Mouse (Mus musculus) intestine, embryonic 16.5 days (tissue): ENCODE data around the gene Dock10. TPM values are rescaled to one million over a fixed set of nuclear protein-coding genes. Genes with fewer than 3 reads are reported as not detected.

Experiments used
- ATAC-seq: fragments of 200-750 bp; cut with Nextera tagmentation; 2 replicates; pipeline ENCODE4 v1.8.0; 2017; ENCODE audit warnings: moderate TSS enrichment, moderate library complexity
- H3K27ac ChIP-seq: fragments of 300-500 bp; sonication (generic); 2 replicates; pipeline ENCODE4 v1.5.1; 2014; ENCODE audit warnings: mild to moderate bottlenecking, low read length
- H3K27me3 ChIP-seq: fragments of 300-500 bp; sonication (generic); replicated peaks from 2 replicates; pipeline ENCODE4 v1.6.1; 2014; ENCODE audit warnings: low read length, control low read depth, mixed read lengths; ENCODE audit not compliant: control insufficient read depth, insufficient read depth
- H3K36me3 ChIP-seq: fragments of 300-500 bp; sonication (generic); 2 replicates; pipeline ENCODE4 v1.6.1; 2014; ENCODE audit warnings: low read length, control low read depth; ENCODE audit not compliant: control insufficient read depth, insufficient read depth
- H3K4me1 ChIP-seq: fragments of 300-500 bp; sonication (generic); 2 replicates; pipeline ENCODE4 v1.6.1; 2014; ENCODE audit warnings: low read length, control low read depth, mixed read lengths; ENCODE audit not compliant: control insufficient read depth, insufficient read depth
- H3K4me2 ChIP-seq: fragments of 300-500 bp; sonication (generic); 2 replicates; pipeline ENCODE4 v1.6.1; 2014; ENCODE audit warnings: low read depth, low read length, control low read depth
- H3K4me3 ChIP-seq: fragments of 300-500 bp; sonication (generic); 2 replicates; pipeline ENCODE4 v1.5.1; 2014; ENCODE audit warnings: mild to moderate bottlenecking, low read length
- H3K9ac ChIP-seq: fragments of 300-500 bp; sonication (generic); 2 replicates; pipeline ENCODE4 v1.6.1; 2014; ENCODE audit warnings: low read depth, low read length
- H3K9me3 ChIP-seq: fragments of 300-500 bp; sonication (generic); 2 replicates; pipeline ENCODE4 v1.6.1; 2016; ENCODE audit warnings: low read length, control low read depth; ENCODE audit not compliant: control insufficient read depth
- WGBS: fragments of 180-500 bp; shearing (Covaris S2); extraction: QIAGEN DNeasy Blood & Tissue Kit; methylation state at CpG from one replicate; pipeline ENCODE4 v1.1.7; 2014; 5-methylcytosine and 5-hydroxymethylcytosine counted together
- polyA plus RNA-seq: library from polyadenylated mRNA; unstranded; fragments of >200 nt; fragmentation: Nextera tagmentation; extraction: Ambion mirVana; gene quantifications from 2 replicates; pipeline ENCODE4 v1.2.1, GENCODE M21; 2015

Dock10 gene
- polyA plus RNA-seq, 1 experiment from 2014 or later, result 3.7 TPM

GRCm38 (mm10) chr1:80613395-80614011 lies 144.8 kb downstream of the Dock10 start:
- H3K36me3 ChIP-seq, result no peaks in the 10 kb centered on the region
- no peaks in the 10 kb centered on the region for H3K27me3 ChIP-seq
- no peaks in the 10 kb centered on the region for H3K4me1 ChIP-seq
- no peak for ATAC-seq
- H3K9ac ChIP-seq, result no peak overlapping the region
- no peak overlapping the region for H3K4me2 ChIP-seq
- no peak overlapping the region for H3K27ac ChIP-seq
- H3K9me3 ChIP-seq, result no peaks in the 10 kb centered on the region
- H3K4me3 ChIP-seq, result no peak overlapping the region
- 73% methylated on average over 4 of the region's 4 CpGs for WGBS

DNA sequence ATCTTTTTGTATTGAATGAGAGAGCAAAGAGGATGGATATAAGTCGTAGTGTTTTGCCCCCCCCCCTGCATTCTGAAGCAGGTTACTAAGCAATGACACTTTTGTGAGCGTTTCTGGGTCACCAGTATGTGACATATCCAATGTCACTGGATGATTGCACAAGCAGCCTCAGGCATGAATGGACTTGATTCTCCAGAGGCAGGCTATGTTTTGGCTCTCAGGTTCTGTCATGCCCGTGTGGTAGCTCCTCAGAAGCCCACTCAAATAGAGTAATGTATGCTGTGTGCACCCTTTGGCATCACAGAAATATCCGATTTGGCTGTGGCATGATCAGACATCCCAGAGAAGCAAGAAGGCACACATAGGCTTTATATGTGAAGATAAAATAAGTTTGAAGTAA lies 150.8 kb downstream of the Dock10 start:
- no peaks in the 10 kb centered on the region for H3K4me1 ChIP-seq
- H3K9me3 ChIP-seq, result no peaks in the 10 kb centered on the region
- no peak overlapping the region for H3K27ac ChIP-seq
- H3K36me3 ChIP-seq, result no peaks in the 10 kb centered on the region
- H3K4me3 ChIP-seq, result no peak overlapping the region
- H3K27me3 ChIP-seq, result no peaks in the 10 kb centered on the region
- no peak overlapping the region for H3K9ac ChIP-seq
- 78% methylated on average over 4 of the region's 4 CpGs for WGBS
- H3K4me2 ChIP-seq, result no peak overlapping the region
- ATAC-seq, result no peak

GRCm38 (mm10) chr1:80606131-80606754 lies 152.1 kb downstream of the Dock10 start:
- H3K4me1 ChIP-seq, result no peaks in the 10 kb centered on the region
- no peak overlapping the region for H3K9ac ChIP-seq
- H3K4me3 ChIP-seq, result no peak overlapping the region
- ATAC-seq, result no peak
- WGBS, result 45% methylated on average over 8 of the region's 8 CpGs
- no peaks in the 10 kb centered on the region for H3K36me3 ChIP-seq
- H3K27me3 ChIP-seq, result no peaks in the 10 kb centered on the region
- no peaks in the 10 kb centered on the region for H3K9me3 ChIP-seq
- H3K4me2 ChIP-seq, result no peak overlapping the region
- no peak overlapping the region for H3K27ac ChIP-seq

GRCm38 (mm10) chr1:80604332-80604731 lies 154.0 kb downstream of the Dock10 start:
- Histone ChIP-seq H3K9me3 (no peaks in the 10 kb centered on the region), H3K9ac (no peak overlapping the region), H3K4me3 (no peak overlapping the region), H3K27me3 (no peaks in the 10 kb centered on the region), H3K4me1 (no peaks in the 10 kb centered on the region), H3K27ac (no peak overlapping the region), H3K36me3 (no peaks in the 10 kb centered on the region), H3K4me2 (no peak overlapping the region)
- WGBS, result 73% methylated on average over 2 of the region's 2 CpGs
- no peak for ATAC-seq

- Histone ChIP-seq H3K4me1 (no peaks in the 10 kb centered on the region), H3K9me3 (no peaks in the 10 kb centered on the region), H3K4me3 (no peak overlapping the region), H3K36me3 (no peaks in the 10 kb centered on the region), H3K27me3 (no peaks in the 10 kb centered on the region), H3K27ac (no peak overlapping the region), H3K9ac (no peak overlapping the region), H3K4me2 (no peak overlapping the region)
- WGBS, result 92% methylated on average over 2 of the region's 2 CpGs
- ATAC-seq, result no peak
Measured at GRCm38 (mm10) chr1:80603081-80603480, 155.2 kb downstream of the Dock10 start.

GRCm38 (mm10) chr1:80583281-80583680 lies 175.0 kb downstream of the Dock10 start:
- 40% methylated on average over 5 of the region's 5 CpGs for WGBS
- Histone ChIP-seq H3K9ac (no peak overlapping the region), H3K4me1 (no peaks in the 10 kb centered on the region), H3K27me3 (no peaks in the 10 kb centered on the region), H3K9me3 (no peaks in the 10 kb centered on the region), H3K4me2 (no peak overlapping the region), H3K36me3 (no peaks in the 10 kb centered on the region), H3K4me3 (no peak overlapping the region), H3K27ac (no peak overlapping the region)
- ATAC-seq, result no peak

DNA sequence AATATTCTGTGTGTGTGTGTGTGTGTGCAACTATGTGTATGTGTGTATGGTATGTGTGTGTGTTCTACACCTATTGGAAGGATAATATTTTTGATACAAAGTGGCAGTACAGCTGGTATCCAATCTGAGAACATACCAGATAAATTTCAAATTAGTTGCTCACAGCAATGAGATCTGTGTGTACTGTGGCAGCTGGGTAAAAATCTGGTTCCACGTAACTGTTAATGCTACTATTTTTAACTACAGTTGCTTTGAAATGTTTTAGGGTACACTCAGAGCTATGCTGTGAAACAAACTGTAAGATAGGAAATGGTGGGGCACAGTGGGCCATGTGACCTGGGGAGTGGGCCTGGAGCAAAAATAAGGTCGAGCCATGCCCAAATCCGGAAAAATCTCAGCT lies 176.1 kb downstream of the Dock10 start:
- no peaks in the 10 kb centered on the region for H3K36me3 ChIP-seq
- H3K27ac ChIP-seq, result no peak overlapping the region
- ATAC-seq, result no peak
- no peaks in the 10 kb centered on the region for H3K9me3 ChIP-seq
- H3K4me1 ChIP-seq, result no peaks in the 10 kb centered on the region
- no peaks in the 10 kb centered on the region for H3K27me3 ChIP-seq
- no peak overlapping the region for H3K4me2 ChIP-seq
- WGBS, result 95% methylated on average over 3 of the region's 3 CpGs
- no peak overlapping the region for H3K4me3 ChIP-seq
- H3K9ac ChIP-seq, result no peak overlapping the region

DNA sequence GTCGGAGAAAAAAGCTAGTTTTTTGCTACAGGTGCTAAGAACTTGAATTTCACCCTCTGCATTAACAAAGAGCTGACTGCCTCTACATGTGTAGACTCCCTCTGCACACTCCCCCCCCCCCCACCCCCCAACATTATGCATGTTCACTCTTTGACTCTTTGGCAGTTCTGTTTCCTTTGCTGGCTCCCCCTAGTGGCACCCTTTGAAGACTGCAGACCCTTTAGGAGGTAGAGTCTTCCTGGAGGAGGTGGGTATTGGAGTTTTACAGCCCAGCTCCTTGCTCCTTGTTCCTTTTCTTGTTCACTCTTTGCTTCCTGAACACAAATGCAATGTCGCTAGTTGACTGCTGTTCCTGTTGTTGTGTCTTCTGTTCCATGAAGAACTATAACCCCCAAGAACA lies 181.4 kb downstream of the Dock10 start:
- no peak overlapping the region for H3K4me2 ChIP-seq
- no peak overlapping the region for H3K9ac ChIP-seq
- no peaks in the 10 kb centered on the region for H3K27me3 ChIP-seq
- no peaks in the 10 kb centered on the region for H3K36me3 ChIP-seq
- no peaks in the 10 kb centered on the region for H3K9me3 ChIP-seq
- WGBS, result 83% methylated on average over 2 of the region's 2 CpGs
- H3K4me1 ChIP-seq, result no peaks in the 10 kb centered on the region
- ATAC-seq, result no peak
- no peak overlapping the region for H3K4me3 ChIP-seq
- no peak overlapping the region for H3K27ac ChIP-seq

DNA sequence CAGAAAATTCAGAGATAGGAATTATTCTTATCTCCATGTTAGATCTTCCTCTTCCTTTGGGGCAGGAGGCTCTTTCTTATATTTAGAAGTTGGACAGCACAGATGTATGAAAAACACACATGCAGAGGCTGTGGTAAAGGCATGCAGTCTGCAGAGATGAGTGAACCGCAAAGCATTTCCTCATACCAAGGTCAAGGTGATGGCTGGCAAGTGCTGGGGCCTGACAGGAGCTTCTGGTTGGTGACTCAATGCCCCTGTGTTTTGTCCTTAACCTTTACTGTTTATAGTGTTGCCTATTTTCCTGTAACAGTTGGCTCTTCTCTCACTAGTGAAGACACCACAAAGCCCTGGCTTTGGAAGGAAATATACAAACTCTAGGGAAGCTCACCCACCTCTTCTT lies 201.9 kb downstream of the Dock10 start:
- H3K27ac ChIP-seq, result no peak overlapping the region

GRCm38 (mm10) chr1:80541522-80541921 lies 216.8 kb downstream of the Dock10 start:
- H3K4me3 ChIP-seq, result no peak overlapping the region
- no peaks in the 10 kb centered on the region for H3K27me3 ChIP-seq
- no peaks in the 10 kb centered on the region for H3K36me3 ChIP-seq
- no peaks in the 10 kb centered on the region for H3K4me1 ChIP-seq
- WGBS, result 89% methylated on average over 3 of the region's 3 CpGs
- H3K27ac ChIP-seq, result no peak overlapping the region
- H3K9ac ChIP-seq, result no peak overlapping the region
- ATAC-seq, result no peak
- H3K9me3 ChIP-seq, result no peaks in the 10 kb centered on the region
- no peak overlapping the region for H3K4me2 ChIP-seq

More for the DNA sequence above, 201.9 kb downstream of the Dock10 start:
- Histone ChIP-seq H3K36me3 (no peaks in the 10 kb centered on the region), H3K9ac (no peak overlapping the region), H3K4me2 (no peak overlapping the region), H3K9me3 (no peaks in the 10 kb centered on the region), H3K4me1 (no peaks in the 10 kb centered on the region), H3K27me3 (no peaks in the 10 kb centered on the region), H3K4me3 (no peak overlapping the region)
- whole genome bisulfite sequencing, result 91% methylated on average over 1 of the region's 1 CpGs
- ATAC-seq, result no peak
